Mouse (Mus musculus): ENCODE data around the gene Tdrkh. TPM values are rescaled to one million over a fixed set of nuclear protein-coding genes. Genes with fewer than 3 reads are reported as not detected.

Gene Tdrkh
- polyA plus RNA-seq, 2 experiments: 2.8 to 7.4 TPM

- 20% methylated on average over 7 of the region's 7 CpGs for WGBS
- H3K4me2 ChIP-seq (replicated peaks; ENCODE audit: low read depth, low read length, severe bottlenecking): no peak overlapping the region
- DNase-seq (ENCODE audit: low spot score): peak; percentile 60
- TF ChIP-seq POLR2A (IDR thresholded peaks at IDR 0.05; ENCODE audit: borderline replicate concordance, extremely low read depth, insufficient read depth, insufficient read length): no peak
- peaks cover 28% of the 10 kb centered on the region for H3K27me3 ChIP-seq (ENCODE audit: control insufficient read depth, insufficient read depth, low read length)
- H3K9me3 ChIP-seq (ENCODE audit: control insufficient read depth, low read length): no peaks in the 10 kb centered on the region
- no peak overlapping the region for H3K9ac ChIP-seq (ENCODE audit: low read depth, low read length, severe bottlenecking)
- peak; percentile 82 for ATAC-seq (ENCODE audit: low FRiP score, low read depth)
- H3K4me3 ChIP-seq (replicated peaks; ENCODE audit: low read length): no peak overlapping the region
- H3K4me1 ChIP-seq (ENCODE audit: control insufficient read depth, insufficient read depth, low read length): no peaks in the 10 kb centered on the region
- no peaks in the 10 kb centered on the region for H3K36me3 ChIP-seq (ENCODE audit: control insufficient read depth, insufficient read depth, low read length)
- no peak overlapping the region for H3K27ac ChIP-seq (replicated peaks; ENCODE audit: low read depth, low read length)
These were observed 8.6 kb upstream of the Tdrkh start for GRCm38 (mm10) chr3:94404366-94405054.

GRCm38 (mm10) chr3:94405561-94405960 is 7.5 kb upstream of the Tdrkh start:
- no peak for ATAC-seq (ENCODE audit: low FRiP score, low read depth)
- DNase-seq (ENCODE audit: low spot score): no peak

GRCm38 (mm10) chr3:94412530-94412929 is 543 bp upstream of the Tdrkh start:
- H3K4me2 ChIP-seq (replicated peaks; ENCODE audit: low read depth, low read length, severe bottlenecking): peak overlapping the region; percentile 64
- no peaks in the 10 kb centered on the region for H3K27me3 ChIP-seq (ENCODE audit: control insufficient read depth, insufficient read depth, low read length)
- whole genome bisulfite sequencing: 7% methylated on average over 24 of the region's 25 CpGs
- H3K4me3 ChIP-seq (replicated peaks; ENCODE audit: low read length): peak overlapping the region; percentile 41
- no peak; the same call in 1 of the 2 replicates for ATAC-seq (ENCODE audit: low FRiP score, low read depth)
- H3K9me3 ChIP-seq (ENCODE audit: control insufficient read depth, low read length): no peaks in the 10 kb centered on the region
- H3K9ac ChIP-seq (ENCODE audit: low read depth, low read length, severe bottlenecking): no peak overlapping the region
- no peak for DNase-seq (ENCODE audit: low spot score)
- H3K36me3 ChIP-seq (ENCODE audit: control insufficient read depth, insufficient read depth, low read length): no peaks in the 10 kb centered on the region
- TF ChIP-seq POLR2A (IDR thresholded peaks at IDR 0.05; ENCODE audit: borderline replicate concordance, extremely low read depth, insufficient read depth, insufficient read length): no peak
- H3K4me1 ChIP-seq (ENCODE audit: control insufficient read depth, insufficient read depth, low read length): peaks cover 8% of the 10 kb centered on the region; the same call in 1 of the 2 replicates
- H3K27ac ChIP-seq (replicated peaks; ENCODE audit: low read depth, low read length): no peak overlapping the region

More at GRCm38 (mm10) chr3:94405561-94405960, 7.5 kb upstream of the Tdrkh start:
- no peak overlapping the region for H3K4me2 ChIP-seq (replicated peaks; ENCODE audit: low read depth, low read length, severe bottlenecking)
- no peak overlapping the region for H3K9ac ChIP-seq (ENCODE audit: low read depth, low read length, severe bottlenecking)
- WGBS: 57% methylated on average over 4 of the region's 4 CpGs
- no peak overlapping the region for H3K27ac ChIP-seq (replicated peaks; ENCODE audit: low read depth, low read length)
- H3K9me3 ChIP-seq (ENCODE audit: control insufficient read depth, low read length): no peaks in the 10 kb centered on the region
- H3K4me3 ChIP-seq (replicated peaks; ENCODE audit: low read length): no peak overlapping the region
- no peak for TF ChIP-seq POLR2A (IDR thresholded peaks at IDR 0.05; ENCODE audit: borderline replicate concordance, extremely low read depth, insufficient read depth, insufficient read length)
- peaks cover 18% of the 10 kb centered on the region for H3K27me3 ChIP-seq (ENCODE audit: control insufficient read depth, insufficient read depth, low read length)
- no peaks in the 10 kb centered on the region for H3K4me1 ChIP-seq (ENCODE audit: control insufficient read depth, insufficient read depth, low read length)
- no peaks in the 10 kb centered on the region for H3K36me3 ChIP-seq (ENCODE audit: control insufficient read depth, insufficient read depth, low read length)

- H3K9ac ChIP-seq (ENCODE audit: low read depth, low read length, severe bottlenecking): no peak overlapping the region
- H3K9me3 ChIP-seq (ENCODE audit: control insufficient read depth, low read length): no peaks in the 10 kb centered on the region
- DNase-seq (ENCODE audit: low spot score) (no peak), ATAC-seq (ENCODE audit: low FRiP score, low read depth) (no peak)
- H3K36me3 ChIP-seq (ENCODE audit: control insufficient read depth, insufficient read depth, low read length): no peaks in the 10 kb centered on the region
- no peak overlapping the region for H3K27ac ChIP-seq (replicated peaks; ENCODE audit: low read depth, low read length)
- H3K27me3 ChIP-seq (ENCODE audit: control insufficient read depth, insufficient read depth, low read length): no peaks in the 10 kb centered on the region
- H3K4me3 ChIP-seq (replicated peaks; ENCODE audit: low read length): no peak overlapping the region
- H3K4me2 ChIP-seq (replicated peaks; ENCODE audit: low read depth, low read length, severe bottlenecking): no peak overlapping the region
- WGBS: 67% methylated on average over 2 of the region's 2 CpGs
- H3K4me1 ChIP-seq (ENCODE audit: control insufficient read depth, insufficient read depth, low read length): no peaks in the 10 kb centered on the region
- no peak for TF ChIP-seq POLR2A (IDR thresholded peaks at IDR 0.05; ENCODE audit: borderline replicate concordance, extremely low read depth, insufficient read depth, insufficient read length)
These were observed 17.9 kb downstream of the Tdrkh start for GRCm38 (mm10) chr3:94430980-94431379.

- Histone ChIP-seq H3K27ac (replicated peaks; ENCODE audit: low read depth, low read length) (no peak overlapping the region), H3K9me3 (ENCODE audit: control insufficient read depth, low read length) (no peaks in the 10 kb centered on the region), H3K4me1 (ENCODE audit: control insufficient read depth, insufficient read depth, low read length) (no peaks in the 10 kb centered on the region), H3K4me3 (replicated peaks; ENCODE audit: low read length) (no peak overlapping the region), H3K4me2 (replicated peaks; ENCODE audit: low read depth, low read length, severe bottlenecking) (no peak overlapping the region), H3K27me3 (ENCODE audit: control insufficient read depth, insufficient read depth, low read length) (no peaks in the 10 kb centered on the region), H3K36me3 (ENCODE audit: control insufficient read depth, insufficient read depth, low read length) (no peaks in the 10 kb centered on the region), H3K9ac (ENCODE audit: low read depth, low read length, severe bottlenecking) (no peak overlapping the region)
- DNase-seq (ENCODE audit: low spot score) (no peak), ATAC-seq (ENCODE audit: low FRiP score, low read depth) (no peak)
- no peak for TF ChIP-seq POLR2A (IDR thresholded peaks at IDR 0.05; ENCODE audit: borderline replicate concordance, extremely low read depth, insufficient read depth, insufficient read length)
- 90% methylated on average over 2 of the region's 2 CpGs for WGBS
These were observed 21.2 kb downstream of the Tdrkh start for GRCm38 (mm10) chr3:94434305-94434704.

All from limb, embryonic 14.5 days (tissue).